Mouse (Mus musculus): ENCODE data around the gene Bach2.

- no peak for TF ChIP-seq CTCF (IDR thresholded peaks at IDR 0.05; ENCODE audit: control insufficient read depth, insufficient read depth, insufficient read length)
- TF ChIP-seq MYOG (IDR thresholded peaks at IDR 0.05; ENCODE audit: control insufficient read depth, extremely low read depth, insufficient read length): no peak
Measured at GRCm38 (mm10) chr4:32573586-32573985, 335.0 kb downstream of the Bach2 start.

All from C2C12 (cell line).